Mouse (Mus musculus): ENCODE measurements around the gene Vezf1. TPM values are rescaled to one million over a fixed set of nuclear protein-coding genes. Genes with fewer than 3 reads are reported as not detected.

Vezf1 gene
- total and polyA plus RNA-seq, 3 experiments, result 7.4 to 11.4 (median 9.8) TPM

DNA sequence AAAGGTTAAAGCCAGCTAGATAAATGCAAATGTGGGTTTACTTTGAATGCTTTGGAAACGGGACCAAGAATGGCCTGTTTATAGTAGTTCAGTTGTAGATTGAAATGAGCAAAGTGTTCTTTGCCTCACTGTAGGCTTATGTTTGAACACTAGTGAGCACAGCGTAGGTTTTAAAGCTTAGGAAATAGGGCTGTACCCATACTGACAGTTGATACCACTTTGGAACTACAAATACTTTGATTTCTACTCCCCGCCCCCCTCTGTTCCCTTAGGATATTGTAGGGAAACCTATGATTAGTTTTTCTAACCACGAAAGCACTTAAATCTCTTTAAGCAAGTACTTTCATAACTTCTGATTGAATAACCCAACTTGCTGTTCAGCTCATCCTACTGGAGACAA lies 15.4 kb upstream of the Vezf1 start:
- Histone ChIP-seq H3K4me3 (replicated peaks in 1 of 3; ENCODE audit: low read depth in 2 of 3, low read length in 2 of 3, poor library complexity in 1 of 3) (no peak overlapping the region), H3K27me3 (replicated peaks) (no peaks in the 10 kb centered on the region), H3K36me3 (replicated peaks in 1 of 2; ENCODE audit: control insufficient read depth in 1 of 2, insufficient read depth in 1 of 2, low read length in 1 of 2) (peaks cover 27 to 75% of the 10 kb centered on the region in 2 experiments), H3K9ac (ENCODE audit: insufficient read depth, low read depth) (no peak overlapping the region), H3K9me3 (replicated peaks; ENCODE audit: low read length) (no peaks in the 10 kb centered on the region), H3K4me2 (ENCODE audit: insufficient read depth, low read depth, poor library complexity, severe bottlenecking) (peak overlapping the region; percentile 11; the same call in 1 of the 2 replicates), H3K4me1 (ENCODE audit: control insufficient read depth in 1 of 2, insufficient read depth in 2 of 2) (peaks cover 0 to 46% of the 10 kb centered on the region in 2 experiments; a peak in 3 of 4 replicates), H3K79me2 (replicated peaks; ENCODE audit: control insufficient read depth, extremely low read depth, insufficient read depth, poor library complexity, severe bottlenecking) (peaks cover 39% of the 10 kb centered on the region), H3K27ac (ENCODE audit: insufficient read depth, low read depth) (no peak overlapping the region)
- no peak for DNase-seq (ENCODE audit: extremely low read depth)
- no peak for TF ChIP-seq HCFC1 (IDR thresholded peaks at IDR 0.05; ENCODE audit: low read depth, low read length)
- TF ChIP-seq POLR2A (IDR thresholded peaks at IDR 0.05; ENCODE audit: low read depth, low read length), result no peak; the same call in 1 of the 2 replicates
- TF ChIP-seq RCOR1 (conservative IDR thresholded peaks at IDR 0.05; ENCODE audit: low read depth, low read length), result no peak
- no peak for TF ChIP-seq NELFE (IDR thresholded peaks at IDR 0.05; ENCODE audit: low read depth, low read length)
- TF ChIP-seq MAX (IDR thresholded peaks at IDR 0.05; ENCODE audit: low read length), result no peak
- in situ Hi-C loops (cut with MboI; ENCODE audit: low pct_ligation_motif_present, low pct_unique_long_range_greater_than_20kb, low sequenced_read_pairs) (no loop called here), dilution Hi-C loops (cut with MboI; ENCODE audit: extremely low pct_ligation_motif_present, extremely low pct_unique_long_range_greater_than_20kb, low sequenced_read_pairs) (loop anchor here (25.0 kb wide), 1 partner anchor 135 kb away; no protein-coding TSS in a partner anchor)

DNA sequence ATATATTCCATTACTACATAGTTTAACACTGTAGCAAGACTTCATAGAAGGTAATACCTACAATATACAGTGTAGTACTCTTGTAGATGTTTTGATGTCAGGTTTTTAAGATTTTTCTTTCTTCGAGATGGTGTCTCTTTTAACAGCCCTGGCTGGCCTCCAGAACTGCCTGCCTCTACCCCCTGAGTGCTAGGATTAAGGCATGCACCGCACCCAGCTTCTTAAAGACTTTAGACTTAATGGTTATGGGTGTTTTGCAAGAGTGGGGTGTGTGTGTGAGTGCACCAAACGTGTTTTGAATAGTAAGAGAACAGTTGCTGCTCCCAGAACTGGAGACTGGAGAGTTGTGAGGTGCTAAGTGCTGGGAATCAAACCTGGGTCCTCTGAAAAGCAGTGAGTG lies 14.3 kb upstream of the Vezf1 start:
- no peak for TF ChIP-seq RCOR1 (conservative IDR thresholded peaks at IDR 0.05; ENCODE audit: low read depth, low read length)
- TF ChIP-seq POLR2A (IDR thresholded peaks at IDR 0.05; ENCODE audit: low read depth, low read length), result 0 out of 2 replicates have a peak, but pooled peaks have one; percentile 9
- no peak for TF ChIP-seq KAT2A (IDR thresholded peaks at IDR 0.05; ENCODE audit: insufficient replicate concordance, low read length)
- TF ChIP-seq MAX (IDR thresholded peaks at IDR 0.05; ENCODE audit: low read length), result no peak
- TF ChIP-seq SMC3 (IDR thresholded peaks at IDR 0.05; ENCODE audit: low read depth, low read length), result no peak
- H3K9ac ChIP-seq (ENCODE audit: insufficient read depth, low read depth), result no peak overlapping the region
- H3K27ac ChIP-seq (ENCODE audit: insufficient read depth, low read depth), result no peak overlapping the region
- H3K4me3 ChIP-seq (replicated peaks in 1 of 3; ENCODE audit: low read depth in 2 of 3, low read length in 2 of 3, poor library complexity in 1 of 3), result no peak overlapping the region
- no peaks in the 10 kb centered on the region for H3K27me3 ChIP-seq (replicated peaks)
- in situ Hi-C loops (cut with MboI; ENCODE audit: low pct_ligation_motif_present, low pct_unique_long_range_greater_than_20kb, low sequenced_read_pairs), result no loop called here
- peaks cover 0 to 46% of the 10 kb centered on the region in 2 experiments; a peak in 3 of 4 replicates for H3K4me1 ChIP-seq (ENCODE audit: control insufficient read depth in 1 of 2, insufficient read depth in 2 of 2)
- H3K4me2 ChIP-seq (ENCODE audit: insufficient read depth, low read depth, poor library complexity, severe bottlenecking), result no peak overlapping the region
- H3K79me2 ChIP-seq (replicated peaks; ENCODE audit: control insufficient read depth, extremely low read depth, insufficient read depth, poor library complexity, severe bottlenecking), result peaks cover 27% of the 10 kb centered on the region
- H3K9me3 ChIP-seq (replicated peaks; ENCODE audit: low read length), result no peaks in the 10 kb centered on the region
- peaks cover 26 to 73% of the 10 kb centered on the region in 2 experiments for H3K36me3 ChIP-seq (replicated peaks in 1 of 2; ENCODE audit: control insufficient read depth in 1 of 2, insufficient read depth in 1 of 2, low read length in 1 of 2)
- no peak for DNase-seq (ENCODE audit: extremely low read depth)
- dilution Hi-C loops (cut with MboI; ENCODE audit: extremely low pct_ligation_motif_present, extremely low pct_unique_long_range_greater_than_20kb, low sequenced_read_pairs), result loop anchor here (25.0 kb wide), 1 partner anchor 133 kb away; no protein-coding TSS in a partner anchor

- Histone ChIP-seq H3K36me3 (replicated peaks in 1 of 2; ENCODE audit: control insufficient read depth in 1 of 2, insufficient read depth in 1 of 2, low read length in 1 of 2) (peaks cover 19 to 66% of the 10 kb centered on the region in 2 experiments), H3K4me2 (ENCODE audit: insufficient read depth, low read depth, poor library complexity, severe bottlenecking) (no peak overlapping the region), H3K9ac (ENCODE audit: insufficient read depth, low read depth) (no peak overlapping the region), H3K27ac (ENCODE audit: insufficient read depth, low read depth) (no peak overlapping the region), H3K27me3 (replicated peaks) (no peaks in the 10 kb centered on the region), H3K4me3 (replicated peaks in 1 of 3; ENCODE audit: low read depth in 2 of 3, low read length in 2 of 3, poor library complexity in 1 of 3) (no peak overlapping the region), H3K9me3 (replicated peaks; ENCODE audit: low read length) (no peaks in the 10 kb centered on the region), H3K79me2 (replicated peaks; ENCODE audit: control insufficient read depth, extremely low read depth, insufficient read depth, poor library complexity, severe bottlenecking) (peaks cover 19% of the 10 kb centered on the region), H3K4me1 (ENCODE audit: control insufficient read depth in 1 of 2, insufficient read depth in 2 of 2) (peaks cover 0 to 43% of the 10 kb centered on the region in 2 experiments; a peak in 3 of 4 replicates)
- peak; percentile 70 for DNase-seq (ENCODE audit: extremely low read depth)
- dilution Hi-C loops (cut with MboI; ENCODE audit: extremely low pct_ligation_motif_present, extremely low pct_unique_long_range_greater_than_20kb, low sequenced_read_pairs), result loop anchor here (25.0 kb wide), 1 partner anchor 133 kb away; no protein-coding TSS in a partner anchor
- no peak for TF ChIP-seq CHD1 (IDR thresholded peaks at IDR 0.05; ENCODE audit: low read depth, low read length)
- no peak for TF ChIP-seq RAD21 (IDR thresholded peaks at IDR 0.05; ENCODE audit: low read depth, low read length)
- TF ChIP-seq ZNF384 (IDR thresholded peaks at IDR 0.05; ENCODE audit: low read depth, low read length), result no peak
- TF ChIP-seq IRF4 (IDR thresholded peaks at IDR 0.05; ENCODE audit: low read depth, low read length), result no peak
- TF ChIP-seq CTCF (conservative IDR thresholded peaks at IDR 0.05 in 1 of 2, IDR thresholded peaks at IDR 0.05 in 1 of 2; ENCODE audit: low read depth in 2 of 2, low read length in 2 of 2), result peak in 1 of 2 experiments; percentile 52; a peak in 2 of 4 replicates
- TF ChIP-seq TBP (conservative IDR thresholded peaks at IDR 0.05; ENCODE audit: low read depth, low read length), result no peak
- no peak for TF ChIP-seq E2F4 (IDR thresholded peaks at IDR 0.05; ENCODE audit: insufficient replicate concordance, low read depth, low read length)
- in situ Hi-C loops (cut with MboI; ENCODE audit: low pct_ligation_motif_present, low pct_unique_long_range_greater_than_20kb, low sequenced_read_pairs), result no loop called here
These were observed 13.5 kb upstream of the Vezf1 start for GRCm38 (mm10) chr11:88054589-88054988.
